Mouse (Mus musculus) kidney, embryonic 14.5 days (tissue): ENCODE data around the gene Cwc27. TPM values are rescaled to one million over a fixed set of nuclear protein-coding genes. Genes with fewer than 3 reads are reported as not detected.

Experiments
- ATAC-seq: fragments of 200-750 bp; cut with Nextera tagmentation; 2 replicates; pipeline ENCODE4 v1.8.0; 2017; ENCODE audit warnings: moderate number of reproducible peaks, mild to moderate bottlenecking, moderate TSS enrichment, moderate library complexity; ENCODE audit not compliant: low FRiP score, low TSS enrichment
- H3K27ac ChIP-seq: fragments of 300-500 bp; sonication (generic); 2 replicates; pipeline ENCODE4 v1.5.1; 2014; ENCODE audit warnings: low read depth, mild to moderate bottlenecking, low read length, moderate library complexity, mixed read lengths
- H3K27me3 ChIP-seq: fragments of 300-500 bp; sonication (generic); 2 replicates; pipeline ENCODE4 v1.6.1; 2014; ENCODE audit warnings: mild to moderate bottlenecking, low read length; ENCODE audit not compliant: control insufficient read depth, insufficient read depth
- H3K36me3 ChIP-seq: fragments of 300-500 bp; sonication (generic); 2 replicates; pipeline ENCODE4 v1.6.1; 2014; ENCODE audit warnings: low read length, mixed read lengths; ENCODE audit not compliant: control insufficient read depth, insufficient read depth
- H3K4me1 ChIP-seq: fragments of 300-500 bp; sonication (generic); 2 replicates; pipeline ENCODE4 v1.6.1; 2014; ENCODE audit warnings: low read length, mixed read lengths; ENCODE audit not compliant: control insufficient read depth, insufficient read depth
- H3K4me2 ChIP-seq: fragments of 300-500 bp; sonication (generic); replicated peaks from 2 replicates; pipeline ENCODE4 v1.6.1; 2014; ENCODE audit warnings: low read depth, mild to moderate bottlenecking, low read length
- H3K4me3 ChIP-seq: fragments of 300-500 bp; sonication (generic); 2 replicates; pipeline ENCODE4 v1.5.1; 2014; ENCODE audit warnings: mild to moderate bottlenecking, low read length
- H3K9ac ChIP-seq: fragments of 300-500 bp; sonication (generic); 2 replicates; pipeline ENCODE4 v1.6.1; 2014; ENCODE audit warnings: low read depth, mild to moderate bottlenecking, low read length, moderate library complexity
- H3K9me3 ChIP-seq: fragments of 300-500 bp; sonication (generic); 2 replicates; pipeline ENCODE4 v1.6.1; 2016; ENCODE audit warnings: low read length; ENCODE audit not compliant: control insufficient read depth
- WGBS: fragments of 180-500 bp; shearing (Covaris S2); extraction: QIAGEN DNeasy Blood & Tissue Kit; methylation state at CpG from one replicate; pipeline ENCODE4 v1.1.7; 2014; 5-methylcytosine and 5-hydroxymethylcytosine counted together
- polyA plus RNA-seq: library from polyadenylated mRNA; unstranded; fragments of >200 nt; fragmentation: Nextera tagmentation; extraction: Ambion mirVana; gene quantifications from 2 replicates; pipeline ENCODE4 v1.2.1, GENCODE M21; 2014

Cwc27 gene
- polyA plus RNA-seq, 1 experiment from 2014 or later = 37.2 TPM

GRCm38 (mm10) chr13:104615999-104616810, 200.7 kb downstream of the Cwc27 start:
- no peak overlapping the region for H3K4me3 ChIP-seq
- H3K4me1 ChIP-seq = no peaks in the 10 kb centered on the region
- no peak overlapping the region for H3K27ac ChIP-seq
- no peak overlapping the region for H3K4me2 ChIP-seq
- H3K36me3 ChIP-seq = no peaks in the 10 kb centered on the region
- ATAC-seq = peak; percentile 73
- H3K9ac ChIP-seq = no peak overlapping the region
- WGBS = 66% methylated on average over 18 of the region's 18 CpGs
- no peaks in the 10 kb centered on the region for H3K27me3 ChIP-seq
- no peaks in the 10 kb centered on the region for H3K9me3 ChIP-seq

- Histone ChIP-seq H3K4me2 (no peak overlapping the region), H3K4me1 (no peaks in the 10 kb centered on the region), H3K9ac (no peak overlapping the region), H3K4me3 (no peak overlapping the region), H3K9me3 (no peaks in the 10 kb centered on the region), H3K36me3 (no peaks in the 10 kb centered on the region), H3K27me3 (no peaks in the 10 kb centered on the region), H3K27ac (no peak overlapping the region)
- WGBS = 91% methylated on average over 7 of the region's 7 CpGs
- ATAC-seq = no peak
Observed at GRCm38 (mm10) chr13:104615111-104615510, 201.8 kb downstream of the Cwc27 start.

GRCm38 (mm10) chr13:104611296-104611695, 205.6 kb downstream of the Cwc27 start:
- WGBS = 82% methylated on average over 4 of the region's 4 CpGs
- no peak overlapping the region for H3K9ac ChIP-seq
- no peak overlapping the region for H3K27ac ChIP-seq
- H3K36me3 ChIP-seq = no peaks in the 10 kb centered on the region
- no peaks in the 10 kb centered on the region for H3K4me1 ChIP-seq
- no peak overlapping the region for H3K4me3 ChIP-seq
- ATAC-seq = no peak
- no peaks in the 10 kb centered on the region for H3K9me3 ChIP-seq
- no peaks in the 10 kb centered on the region for H3K27me3 ChIP-seq
- H3K4me2 ChIP-seq = no peak overlapping the region

- Histone ChIP-seq H3K4me2 (no peak overlapping the region), H3K4me3 (no peak overlapping the region), H3K4me1 (no peaks in the 10 kb centered on the region), H3K27ac (peak overlapping the region; percentile 55; the same call in 1 of the 2 replicates), H3K9ac (no peak overlapping the region), H3K27me3 (no peaks in the 10 kb centered on the region), H3K36me3 (no peaks in the 10 kb centered on the region), H3K9me3 (no peaks in the 10 kb centered on the region)
- 77% methylated on average over 22 of the region's 22 CpGs for WGBS
- ATAC-seq = peak; percentile 43; the same call in 1 of the 2 replicates
Observed at GRCm38 (mm10) chr13:104610210-104611111, 206.5 kb downstream of the Cwc27 start.

- H3K27me3 ChIP-seq = no peaks in the 10 kb centered on the region
- H3K36me3 ChIP-seq = no peaks in the 10 kb centered on the region
- H3K4me2 ChIP-seq = no peak overlapping the region
- H3K9me3 ChIP-seq = no peaks in the 10 kb centered on the region
- no peak for ATAC-seq
- no peaks in the 10 kb centered on the region for H3K4me1 ChIP-seq
- no peak overlapping the region for H3K27ac ChIP-seq
- H3K4me3 ChIP-seq = no peak overlapping the region
- H3K9ac ChIP-seq = no peak overlapping the region
- WGBS = 86% methylated on average over 18 of the region's 18 CpGs
Observed at GRCm38 (mm10) chr13:104608516-104608915, 208.4 kb downstream of the Cwc27 start.

GRCm38 (mm10) chr13:104606786-104607580, 210.0 kb downstream of the Cwc27 start:
- Histone ChIP-seq H3K4me2 (no peak overlapping the region), H3K27ac (no peak overlapping the region), H3K9ac (no peak overlapping the region), H3K36me3 (no peaks in the 10 kb centered on the region), H3K27me3 (no peaks in the 10 kb centered on the region), H3K9me3 (no peaks in the 10 kb centered on the region), H3K4me3 (no peak overlapping the region), H3K4me1 (no peaks in the 10 kb centered on the region)
- WGBS = 62% methylated on average over 14 of the region's 14 CpGs
- no peak for ATAC-seq

- H3K9me3 ChIP-seq = no peaks in the 10 kb centered on the region
- no peak overlapping the region for H3K4me2 ChIP-seq
- H3K4me3 ChIP-seq = no peak overlapping the region
- 79% methylated on average over 2 of the region's 2 CpGs for WGBS
- no peaks in the 10 kb centered on the region for H3K4me1 ChIP-seq
- H3K9ac ChIP-seq = no peak overlapping the region
- no peaks in the 10 kb centered on the region for H3K36me3 ChIP-seq
- no peak overlapping the region for H3K27ac ChIP-seq
- H3K27me3 ChIP-seq = no peaks in the 10 kb centered on the region
- no peak for ATAC-seq
Observed at GRCm38 (mm10) chr13:104605111-104605510, 211.8 kb downstream of the Cwc27 start.

GRCm38 (mm10) chr13:104602197-104602596, 214.7 kb downstream of the Cwc27 start:
- Histone ChIP-seq H3K4me2 (no peak overlapping the region), H3K4me3 (no peak overlapping the region), H3K36me3 (no peaks in the 10 kb centered on the region), H3K9me3 (no peaks in the 10 kb centered on the region), H3K4me1 (no peaks in the 10 kb centered on the region), H3K9ac (no peak overlapping the region), H3K27ac (no peak overlapping the region), H3K27me3 (no peaks in the 10 kb centered on the region)
- ATAC-seq = no peak
- WGBS = 86% methylated on average over 6 of the region's 6 CpGs
